Mouse (Mus musculus) spleen, adult 2 months (tissue): ENCODE results near the gene Gm20388.

Experiments
- CTCF ChIP-seq: fragments of 200-500 bp; IDR thresholded peaks from 2 replicates; pipeline ENCODE4 v1.5.1; 2011; ENCODE audit warnings: mild to moderate bottlenecking, inconsistent platforms; ENCODE audit not compliant: insufficient read depth, insufficient read length, insufficient replicate concordance; ENCODE audit errors: extremely low read depth
- POLR2A ChIP-seq: fragments of 200-500 bp; IDR thresholded peaks from 2 replicates; pipeline ENCODE4 v1.6.1; 2011; ENCODE audit warnings: low read depth, low read length, inconsistent platforms

DNA sequence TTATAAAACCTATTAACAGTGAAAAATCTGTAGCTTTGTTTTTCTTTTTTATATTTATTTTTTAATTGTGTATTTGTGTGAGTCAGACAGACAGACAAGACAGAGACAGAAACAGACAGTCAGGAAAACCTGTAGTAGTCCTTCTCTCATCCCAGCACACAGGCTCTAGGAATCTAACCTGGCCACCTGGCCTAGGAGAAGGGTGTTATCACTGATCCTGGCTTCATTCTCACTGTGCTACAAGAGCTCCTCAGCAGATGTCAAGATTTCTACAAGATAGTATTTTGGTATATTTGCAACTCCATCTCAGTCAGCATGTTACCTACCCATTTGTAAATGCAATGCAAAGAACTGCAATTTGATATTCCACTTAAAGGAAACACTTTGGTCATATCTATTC lies 3100.7 kb downstream of the Gm20388 start:
- no peak for TF ChIP-seq CTCF
- TF ChIP-seq POLR2A: no peak
